Mouse (Mus musculus) spleen, adult 2 months (tissue): Measurements from ENCODE around the gene Slc5a11.

Experiments used
- CTCF ChIP-seq: fragments of 200-500 bp; IDR thresholded peaks from 2 replicates; pipeline ENCODE4 v1.5.1; 2011; ENCODE audit warnings: mild to moderate bottlenecking, inconsistent platforms; ENCODE audit not compliant: insufficient read depth, insufficient read length, insufficient replicate concordance; ENCODE audit errors: extremely low read depth
- POLR2A ChIP-seq: fragments of 200-500 bp; IDR thresholded peaks from 2 replicates; pipeline ENCODE4 v1.6.1; 2011; ENCODE audit warnings: low read depth, low read length, inconsistent platforms

GRCm38 (mm10) chr7:123296097-123296496 lies 81.5 kb downstream of the Slc5a11 start:
- no peak for TF ChIP-seq POLR2A
- no peak for TF ChIP-seq CTCF
